Mouse (Mus musculus) kidney, embryonic 16.5 days (tissue): Measurements from ENCODE around the gene Prkd3. TPM values are rescaled to one million over a fixed set of nuclear protein-coding genes. Genes with fewer than 3 reads are reported as not detected.

ENCODE experiments used
- ATAC-seq: fragments of 200-750 bp; cut with Nextera tagmentation; 2 replicates; pipeline ENCODE4 v1.8.0; 2017; ENCODE audit warnings: moderate TSS enrichment; ENCODE audit not compliant: low FRiP score, low TSS enrichment
- H3K27ac ChIP-seq: fragments of 300-500 bp; sonication (generic); 2 replicates; pipeline ENCODE4 v1.5.1; 2014; ENCODE audit warnings: low read length
- H3K27me3 ChIP-seq: fragments of 300-500 bp; sonication (generic); 2 replicates; pipeline ENCODE4 v1.6.1; 2014; ENCODE audit warnings: low read length, control low read depth, mixed read lengths; ENCODE audit not compliant: insufficient read depth
- H3K36me3 ChIP-seq: fragments of 300-500 bp; sonication (generic); 2 replicates; pipeline ENCODE4 v1.6.1; 2014; ENCODE audit warnings: low read length, control low read depth, mixed read lengths; ENCODE audit not compliant: insufficient read depth
- H3K4me1 ChIP-seq: fragments of 300-500 bp; sonication (generic); 2 replicates; pipeline ENCODE4 v1.6.1; 2014; ENCODE audit warnings: low read length, control low read depth, mixed read lengths; ENCODE audit not compliant: insufficient read depth
- H3K4me2 ChIP-seq: fragments of 300-500 bp; sonication (generic); replicated peaks from 2 replicates; pipeline ENCODE4 v1.6.1; 2014; ENCODE audit warnings: low read depth, low read length
- H3K4me3 ChIP-seq: fragments of 300-500 bp; sonication (generic); 2 replicates; pipeline ENCODE4 v1.5.1; 2014; ENCODE audit warnings: mild to moderate bottlenecking, low read length
- H3K9ac ChIP-seq: fragments of 300-500 bp; sonication (generic); replicated peaks from 2 replicates; pipeline ENCODE4 v1.6.1; 2014; ENCODE audit warnings: low read length
- H3K9me3 ChIP-seq: fragments of 300-500 bp; sonication (generic); 2 replicates; pipeline ENCODE4 v1.6.1; 2016; ENCODE audit warnings: low read length, control low read depth
- WGBS: fragments of 180-500 bp; shearing (Covaris S2); extraction: QIAGEN DNeasy Blood & Tissue Kit; methylation state at CpG from one replicate; pipeline ENCODE4 v1.1.7; 2014; 5-methylcytosine and 5-hydroxymethylcytosine counted together
- polyA plus RNA-seq: library from polyadenylated mRNA; unstranded; fragments of >200 nt; fragmentation: Nextera tagmentation; extraction: Ambion mirVana; gene quantifications from 2 replicates; pipeline ENCODE4 v1.2.1, GENCODE M21; 2015

Gene Prkd3
- polyA plus RNA-seq, 1 experiment from 2014 or later, result 41.4 TPM

DNA sequence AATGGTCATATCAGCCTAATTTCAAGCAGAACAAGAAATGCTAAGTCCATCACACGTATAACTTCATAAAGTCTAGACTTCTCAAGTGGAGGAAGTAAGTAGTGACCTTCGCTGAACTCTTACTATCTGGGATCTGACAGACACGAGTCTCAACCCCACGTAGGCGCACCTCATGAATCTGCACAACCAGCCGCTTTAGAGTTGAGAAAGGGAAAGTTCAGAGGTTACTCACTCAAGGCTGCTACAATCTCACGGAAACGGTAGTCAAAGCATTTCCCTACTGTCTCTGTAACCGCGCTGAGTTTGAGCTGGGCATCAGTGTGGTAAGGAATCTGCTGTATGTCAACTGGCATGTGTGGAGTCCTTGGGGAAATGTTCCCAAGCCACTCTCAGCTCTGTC lies 4.8 kb downstream of the Prkd3 start:
- Histone ChIP-seq H3K27me3 (no peaks in the 10 kb centered on the region), H3K36me3 (peaks cover 21% of the 10 kb centered on the region), H3K4me3 (no peak overlapping the region), H3K9me3 (no peaks in the 10 kb centered on the region), H3K4me2 (no peak overlapping the region), H3K27ac (no peak overlapping the region), H3K9ac (no peak overlapping the region), H3K4me1 (peaks cover 30% of the 10 kb centered on the region)
- WGBS, result 71% methylated on average over 10 of the region's 10 CpGs
- no peak for ATAC-seq

- 93% methylated on average over 2 of the region's 2 CpGs for WGBS
Measured at GRCm38 (mm10) chr17:79014911-79015685, 5.5 kb downstream of the Prkd3 start.

GRCm38 (mm10) chr17:79013625-79014024 lies 7.0 kb downstream of the Prkd3 start:
- Histone ChIP-seq H3K4me3 (no peak overlapping the region), H3K9ac (no peak overlapping the region), H3K36me3 (peaks cover 22% of the 10 kb centered on the region), H3K9me3 (no peaks in the 10 kb centered on the region), H3K27ac (no peak overlapping the region), H3K27me3 (no peaks in the 10 kb centered on the region), H3K4me1 (peaks cover 19% of the 10 kb centered on the region), H3K4me2 (no peak overlapping the region)
- no peak for ATAC-seq
- 81% methylated on average over 2 of the region's 2 CpGs for WGBS

More at GRCm38 (mm10) chr17:79014911-79015685, 5.5 kb downstream of the Prkd3 start:
- Histone ChIP-seq H3K4me1 (peaks cover 30% of the 10 kb centered on the region), H3K27ac (no peak overlapping the region), H3K9me3 (no peaks in the 10 kb centered on the region), H3K36me3 (peaks cover 22% of the 10 kb centered on the region), H3K27me3 (no peaks in the 10 kb centered on the region), H3K9ac (no peak overlapping the region), H3K4me2 (no peak overlapping the region), H3K4me3 (no peak overlapping the region)
- no peak for ATAC-seq

DNA sequence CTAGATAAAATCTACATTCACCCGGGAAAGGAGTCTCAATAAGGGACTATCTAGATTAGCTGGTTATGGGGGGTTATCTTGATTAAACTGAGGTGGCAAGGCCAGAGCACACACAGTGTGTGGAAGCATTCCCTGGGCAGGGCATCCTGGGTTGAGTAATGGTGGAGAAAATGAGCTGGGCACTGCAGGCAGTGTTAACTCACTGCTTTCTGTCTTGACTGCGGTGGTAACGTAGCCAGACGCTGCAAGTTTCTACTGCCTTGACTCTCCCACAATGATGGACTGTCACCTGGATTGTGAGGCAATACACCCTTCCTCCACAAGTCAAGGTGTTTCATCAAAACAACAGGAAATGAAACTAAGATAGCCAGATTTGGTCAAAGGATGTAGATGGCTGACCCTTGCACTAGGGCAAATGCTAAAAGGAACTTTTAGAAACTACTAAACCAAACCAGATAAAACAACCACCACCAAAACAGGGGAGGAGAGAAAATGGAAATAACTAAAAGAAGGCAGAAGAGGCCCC lies 20.8 kb downstream of the Prkd3 start:
- Histone ChIP-seq H3K9ac (no peak overlapping the region), H3K4me1 (peaks cover 13% of the 10 kb centered on the region), H3K4me3 (no peak overlapping the region), H3K9me3 (no peaks in the 10 kb centered on the region), H3K27ac (no peak overlapping the region), H3K4me2 (no peak overlapping the region), H3K27me3 (no peaks in the 10 kb centered on the region), H3K36me3 (no peaks in the 10 kb centered on the region)
- WGBS, result 95% methylated on average over 4 of the region's 4 CpGs
- no peak for ATAC-seq

- no peaks in the 10 kb centered on the region for H3K27me3 ChIP-seq
- no peak overlapping the region for H3K27ac ChIP-seq
- no peak overlapping the region for H3K4me2 ChIP-seq
- ATAC-seq, result no peak
- H3K36me3 ChIP-seq, result no peaks in the 10 kb centered on the region
- no peaks in the 10 kb centered on the region for H3K9me3 ChIP-seq
- no peak overlapping the region for H3K4me3 ChIP-seq
- WGBS, result 92% methylated on average over 3 of the region's 3 CpGs
- peaks cover 13% of the 10 kb centered on the region for H3K4me1 ChIP-seq
- H3K9ac ChIP-seq, result no peak overlapping the region
Measured at GRCm38 (mm10) chr17:78999189-78999588, 21.4 kb downstream of the Prkd3 start.

DNA sequence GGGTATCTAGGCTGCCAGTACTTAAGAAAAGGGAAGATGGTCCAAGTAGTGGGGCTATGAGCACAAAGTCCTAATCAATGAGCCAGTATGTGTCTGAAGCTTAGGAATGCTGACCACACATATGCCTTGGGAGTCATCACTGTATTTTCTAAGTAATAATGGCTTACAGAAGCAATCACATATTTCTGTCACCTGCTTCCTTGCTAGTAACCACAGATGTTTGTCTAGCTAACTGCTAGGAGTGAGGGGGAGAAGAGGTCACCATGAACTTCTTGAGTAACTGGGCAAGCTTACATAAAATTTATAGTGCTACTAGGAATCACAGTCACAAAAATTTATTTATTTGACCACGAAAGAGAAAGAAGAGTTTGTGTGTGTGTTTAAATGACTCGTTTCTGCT lies 22.5 kb downstream of the Prkd3 start:
- no peak for ATAC-seq
- no peaks in the 10 kb centered on the region for H3K36me3 ChIP-seq
- 35% methylated on average over 2 of the region's 2 CpGs for WGBS
- H3K4me3 ChIP-seq, result no peak overlapping the region
- H3K27me3 ChIP-seq, result no peaks in the 10 kb centered on the region
- no peak overlapping the region for H3K4me2 ChIP-seq
- H3K9me3 ChIP-seq, result no peaks in the 10 kb centered on the region
- no peak overlapping the region for H3K27ac ChIP-seq
- H3K9ac ChIP-seq, result no peak overlapping the region
- H3K4me1 ChIP-seq, result peaks cover 13% of the 10 kb centered on the region

DNA sequence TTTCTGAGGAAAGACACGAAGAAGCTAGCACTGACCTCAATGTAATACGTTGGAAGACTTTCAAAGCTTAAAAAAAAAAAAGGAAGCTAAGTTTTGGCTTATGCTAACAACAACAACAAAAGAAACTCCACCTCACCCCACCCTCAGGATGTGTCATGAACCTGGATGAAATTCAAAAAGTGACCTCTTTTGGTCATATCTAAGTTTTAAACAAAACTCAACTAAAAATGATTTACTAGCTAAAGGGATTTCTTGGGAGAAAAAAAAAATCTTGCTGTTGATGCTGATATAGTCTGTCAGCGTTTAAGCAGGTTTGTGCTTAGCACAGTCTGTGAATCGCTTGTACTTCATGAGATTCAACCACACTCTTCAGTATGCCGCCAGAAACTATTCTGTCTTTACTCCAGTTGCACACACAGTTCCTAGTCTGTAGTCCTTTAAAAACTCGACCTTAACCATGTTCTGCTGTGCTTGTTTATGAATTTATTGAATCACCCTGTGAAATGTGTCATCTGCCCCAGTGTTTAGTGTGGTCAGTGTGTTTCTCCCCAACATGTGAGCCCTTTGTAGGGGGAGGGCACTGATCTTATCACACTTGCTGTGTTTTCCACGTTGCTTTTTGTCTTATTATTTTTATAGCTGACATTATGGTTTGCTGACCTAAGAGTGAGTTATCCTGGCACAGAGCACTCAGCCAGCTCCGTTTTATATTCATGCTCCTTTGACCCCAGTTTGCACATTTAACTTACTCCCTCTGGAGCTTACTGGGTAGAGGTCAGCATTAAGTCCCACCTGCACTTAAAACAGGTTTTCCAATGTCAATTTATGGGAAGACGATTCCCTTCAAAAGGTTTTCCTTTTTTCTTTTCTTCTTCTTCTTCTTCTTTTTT lies 25.4 kb downstream of the Prkd3 start:
- no peaks in the 10 kb centered on the region for H3K27me3 ChIP-seq
- H3K4me2 ChIP-seq, result no peak overlapping the region
- no peaks in the 10 kb centered on the region for H3K9me3 ChIP-seq
- no peak overlapping the region for H3K4me3 ChIP-seq
- H3K4me1 ChIP-seq, result peaks cover 13% of the 10 kb centered on the region
- H3K27ac ChIP-seq, result no peak overlapping the region
- no peak for ATAC-seq
- no peak overlapping the region for H3K9ac ChIP-seq
- no peaks in the 10 kb centered on the region for H3K36me3 ChIP-seq
- WGBS, result 49% methylated on average over 9 of the region's 9 CpGs

DNA sequence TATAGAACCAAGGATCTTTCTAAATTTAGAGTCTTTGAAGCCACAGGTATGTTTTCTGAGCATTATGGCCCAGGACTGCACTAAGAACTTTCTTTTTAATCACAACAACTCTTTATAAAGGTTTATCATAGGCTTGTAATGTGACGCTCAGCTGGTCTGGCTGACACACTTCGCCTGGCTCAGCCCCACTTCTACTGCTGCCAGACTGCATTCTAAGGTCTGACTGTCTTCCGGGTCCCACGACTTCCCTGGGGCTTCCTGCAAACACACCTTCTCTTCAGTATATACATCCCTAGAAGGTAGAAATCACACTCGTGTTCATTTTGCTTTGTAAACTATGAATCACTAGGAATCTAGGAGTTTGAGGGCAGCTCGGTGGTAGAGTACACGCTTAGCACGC lies 26.2 kb downstream of the Prkd3 start:
- H3K4me2 ChIP-seq, result no peak overlapping the region
- ATAC-seq, result no peak
- no peak overlapping the region for H3K9ac ChIP-seq
- no peak overlapping the region for H3K4me3 ChIP-seq
- H3K9me3 ChIP-seq, result no peaks in the 10 kb centered on the region
- H3K4me1 ChIP-seq, result peaks cover 13% of the 10 kb centered on the region
- WGBS, result 86% methylated on average over 8 of the region's 8 CpGs
- H3K27me3 ChIP-seq, result no peaks in the 10 kb centered on the region
- no peak overlapping the region for H3K27ac ChIP-seq
- H3K36me3 ChIP-seq, result no peaks in the 10 kb centered on the region

DNA sequence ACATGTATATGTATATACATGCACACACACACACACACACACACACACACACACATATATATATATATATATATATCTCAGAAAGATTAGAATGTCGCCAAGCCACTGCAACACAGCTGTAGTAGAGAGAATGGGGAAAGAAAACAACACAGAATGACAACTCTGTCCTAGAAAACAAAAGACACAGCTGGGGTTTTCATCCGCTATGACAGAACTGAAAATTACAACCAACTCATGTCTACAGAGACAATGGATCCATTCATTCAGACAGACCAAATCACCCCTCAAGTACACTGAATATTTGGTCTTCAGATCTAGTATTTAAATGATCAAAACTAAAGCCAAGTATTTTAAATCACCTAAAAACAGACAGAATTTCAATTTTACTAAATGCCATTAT lies 26.9 kb downstream of the Prkd3 start:
- Histone ChIP-seq H3K4me3 (no peak overlapping the region), H3K36me3 (no peaks in the 10 kb centered on the region), H3K9ac (no peak overlapping the region), H3K4me2 (no peak overlapping the region), H3K9me3 (no peaks in the 10 kb centered on the region), H3K4me1 (peaks cover 12% of the 10 kb centered on the region), H3K27me3 (no peaks in the 10 kb centered on the region), H3K27ac (no peak overlapping the region)
- ATAC-seq, result no peak
- WGBS, result 79% methylated on average over 2 of the region's 2 CpGs
